Mouse (Mus musculus) kidney, postnatal 0 days (tissue): Measurements from ENCODE around the gene 2210010C04Rik. TPM values are rescaled to one million over a fixed set of nuclear protein-coding genes. Genes with fewer than 3 reads are reported as not detected.
"Not testable (repeated sequence)": the region's sequence is repeated elsewhere in the genome, so short reads cannot be mapped to it uniquely, and the experiment has no call there.

Source experiments
- ATAC-seq: fragments of 200-750 bp; cut with Nextera tagmentation; replicated peaks from 2 replicates; pipeline ENCODE4 v1.8.0; 2017; ENCODE audit warnings: low read depth, moderate number of reproducible peaks, moderate TSS enrichment, moderate library complexity; ENCODE audit not compliant: low FRiP score
- DNase-seq: peaks from one replicate; pipeline ENCODE4 v3.0.0-alpha.2; 2016; ENCODE audit warnings: low spot score
- H3K27ac ChIP-seq: fragments of 300-500 bp; sonication (generic); 2 replicates; pipeline ENCODE4 v1.5.1; 2014; ENCODE audit warnings: mild to moderate bottlenecking
- H3K27me3 ChIP-seq: fragments of 300-500 bp; sonication (generic); 2 replicates; pipeline ENCODE4 v1.6.1; 2014; ENCODE audit warnings: low read length, mixed read lengths; ENCODE audit not compliant: insufficient read depth
- H3K36me3 ChIP-seq: fragments of 300-500 bp; sonication (generic); 2 replicates; pipeline ENCODE4 v1.6.1; 2014; ENCODE audit warnings: low read length, mixed read lengths; ENCODE audit not compliant: insufficient read depth
- H3K4me1 ChIP-seq: fragments of 300-500 bp; sonication (generic); replicated peaks from 2 replicates; pipeline ENCODE4 v1.6.1; 2014; ENCODE audit warnings: antibody characterized with exemption, low read length, mixed read lengths; ENCODE audit not compliant: insufficient read depth
- H3K4me2 ChIP-seq: fragments of 300-500 bp; sonication (generic); 2 replicates; pipeline ENCODE4 v1.6.1; 2014; ENCODE audit warnings: mild to moderate bottlenecking, low read length, moderate library complexity, mixed read lengths
- H3K4me3 ChIP-seq: fragments of 300-500 bp; sonication (generic); replicated peaks from 2 replicates; pipeline ENCODE4 v1.5.1; 2014; ENCODE audit warnings: low read depth, low read length
- H3K9ac ChIP-seq: fragments of 300-500 bp; sonication (generic); 2 replicates; pipeline ENCODE4 v1.6.1; 2014; ENCODE audit warnings: low read depth, low read length
- H3K9me3 ChIP-seq: fragments of 300-500 bp; sonication (generic); replicated peaks from 2 replicates; pipeline ENCODE4 v1.6.1; 2016; ENCODE audit warnings: low read length, inconsistent platforms, mixed read lengths
- CTCF ChIP-seq: IDR thresholded peaks from 2 replicates; pipeline ENCODE4 v1.5.1; 2016; ENCODE audit warnings: antibody characterized with exemption, low read depth, mild to moderate bottlenecking, moderate library complexity
- WGBS: fragments of 180-500 bp; shearing (Covaris S2); extraction: QIAGEN DNeasy Blood & Tissue Kit; methylation state at CpG from one replicate; pipeline ENCODE4 v1.1.7; 2014; 5-methylcytosine and 5-hydroxymethylcytosine counted together
- polyA plus RNA-seq: library from polyadenylated mRNA; unstranded; fragments of >200 nt; fragmentation: Nextera tagmentation; extraction: Ambion mirVana; gene quantifications from 2 replicates; pipeline ENCODE4 v1.2.1, GENCODE M21; 2015

Gene 2210010C04Rik
- polyA plus RNA-seq, 1 experiment from 2014 or later = not detected

DNA sequence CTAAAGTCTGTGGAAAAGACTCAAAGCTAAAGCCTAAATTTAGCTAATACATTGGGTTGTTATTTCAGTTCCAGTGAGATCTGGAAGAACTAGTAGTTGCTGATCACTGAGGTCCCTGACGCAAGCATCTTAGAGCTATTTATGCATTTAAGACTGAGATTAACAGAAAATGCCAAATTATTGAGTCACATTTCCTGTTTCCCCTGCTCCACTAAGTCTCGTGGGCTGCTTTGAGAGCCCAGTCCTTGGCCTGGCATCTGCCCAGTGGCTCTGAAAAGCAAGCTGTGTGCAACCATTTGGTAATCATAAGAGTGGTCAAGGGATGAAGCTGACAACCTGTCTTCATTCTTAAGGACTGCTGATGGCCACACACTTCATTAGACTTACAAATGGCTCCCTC lies 8.3 kb downstream of the 2210010C04Rik start:
- H3K27me3 ChIP-seq = no peaks in the 10 kb centered on the region
- H3K36me3 ChIP-seq = no peaks in the 10 kb centered on the region
- 35% methylated on average over 2 of the region's 2 CpGs for WGBS
- no peak overlapping the region for H3K4me2 ChIP-seq
- TF ChIP-seq CTCF = no peak
- H3K4me3 ChIP-seq = no peak overlapping the region
- H3K9me3 ChIP-seq = no peaks in the 10 kb centered on the region
- DNase-seq (peak; percentile 27), ATAC-seq (no peak)
- 0 out of 2 replicates have a peak overlapping the region, but pooled peaks have one; percentile 19 for H3K27ac ChIP-seq
- H3K4me1 ChIP-seq = 0 out of 2 replicates have a peak, but pooled peaks cover 10% of the 10 kb centered on the region
- H3K9ac ChIP-seq = no peak overlapping the region

DNA sequence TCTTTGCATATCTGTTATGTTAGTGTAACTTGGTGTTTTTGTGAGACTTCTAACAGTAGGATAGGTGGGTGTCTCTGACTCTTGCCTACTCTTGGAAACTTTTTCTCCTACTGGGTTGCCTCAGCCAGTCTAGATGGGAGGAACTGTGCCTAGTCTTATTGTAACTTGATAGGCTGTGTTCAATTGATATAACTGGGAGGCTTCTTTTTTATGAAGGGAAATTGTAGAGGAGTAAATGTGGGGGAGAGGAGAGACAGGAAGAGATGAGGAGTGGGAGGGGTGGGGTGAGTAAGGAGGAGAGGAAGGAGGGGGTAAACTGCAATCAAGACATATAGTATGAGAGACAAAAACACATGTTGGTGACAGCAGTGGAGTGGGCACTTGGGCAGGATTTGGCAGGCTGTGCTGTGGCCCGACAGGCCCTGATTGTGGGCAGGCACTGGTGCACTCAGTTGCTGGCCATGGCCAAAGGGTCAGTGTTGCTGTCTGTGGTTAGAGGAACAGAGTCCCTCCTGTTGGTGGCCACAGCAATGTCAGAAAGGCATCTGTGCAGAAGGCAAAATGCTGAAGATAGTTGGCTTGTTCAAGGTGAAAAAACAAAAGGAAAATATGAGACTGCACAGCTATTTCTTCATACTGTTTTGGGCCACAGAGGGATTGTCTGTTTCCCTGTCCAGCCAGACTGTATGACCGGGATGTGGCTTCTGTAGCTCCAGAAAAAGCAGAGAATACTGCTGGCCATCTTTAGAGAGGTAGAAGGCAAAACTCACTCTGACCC lies 9.2 kb downstream of the 2210010C04Rik start:
- Histone ChIP-seq H3K4me3 (no peak overlapping the region), H3K36me3 (no peaks in the 10 kb centered on the region), H3K27me3 (no peaks in the 10 kb centered on the region), H3K4me1 (0 out of 2 replicates have a peak, but pooled peaks cover 10% of the 10 kb centered on the region), H3K27ac (no peak overlapping the region), H3K4me2 (no peak overlapping the region), H3K9me3 (no peaks in the 10 kb centered on the region), H3K9ac (no peak overlapping the region)
- WGBS = 48% methylated on average over 2 of the region's 2 CpGs
- DNase-seq (peak; percentile 71), ATAC-seq (peak; percentile 77)
- TF ChIP-seq CTCF = no peak

DNA sequence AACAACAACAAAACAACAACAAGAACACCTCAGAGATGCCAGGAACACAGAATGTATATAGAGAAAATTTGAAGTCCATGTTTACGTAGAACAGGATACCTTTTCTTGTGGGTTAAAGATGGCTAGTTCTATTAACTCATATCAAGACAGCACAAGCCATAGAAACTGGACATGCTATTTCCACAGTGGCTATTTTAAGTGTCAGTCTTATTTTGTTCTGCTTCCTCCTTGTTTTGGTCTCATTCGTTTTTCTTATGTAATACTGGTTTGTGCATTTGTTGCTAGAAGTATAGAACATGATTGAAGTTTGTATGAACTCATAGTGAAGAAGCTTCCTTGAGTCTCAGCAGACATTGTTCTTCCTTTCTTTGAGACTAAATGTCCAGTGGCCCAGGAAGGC lies 16.2 kb downstream of the 2210010C04Rik start:
- Histone ChIP-seq H3K4me2 (no peak overlapping the region), H3K36me3 (no peaks in the 10 kb centered on the region), H3K4me1 (no peaks in the 10 kb centered on the region), H3K9ac (no peak overlapping the region), H3K27ac (no peak overlapping the region), H3K4me3 (no peak overlapping the region), H3K9me3 (no peaks in the 10 kb centered on the region), H3K27me3 (no peaks in the 10 kb centered on the region)
- no peak for DNase-seq
- 86% methylated on average over 2 of the region's 2 CpGs for WGBS
- TF ChIP-seq CTCF = no peak
- no peak for ATAC-seq

DNA sequence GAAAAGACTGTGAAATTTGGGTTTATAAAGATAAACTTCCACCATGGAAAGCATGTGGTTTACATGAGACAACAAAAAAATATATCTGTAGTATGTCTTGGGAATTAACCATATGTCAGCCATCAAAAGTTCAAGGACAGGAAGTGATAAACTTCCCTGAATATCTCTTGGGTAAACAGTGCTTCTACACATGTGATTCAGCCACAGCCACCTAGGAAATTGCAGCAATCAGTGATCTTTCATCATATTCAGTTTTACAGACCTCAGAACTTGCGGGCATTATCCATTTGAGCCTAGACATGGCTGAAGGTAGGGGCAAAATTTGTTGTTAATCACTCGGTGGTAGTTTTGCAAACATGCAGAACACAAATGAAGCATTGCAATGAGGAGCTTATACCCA lies 16.7 kb downstream of the 2210010C04Rik start:
- H3K4me2 ChIP-seq = no peak overlapping the region
- ATAC-seq = no peak
- no peak for DNase-seq
- no peaks in the 10 kb centered on the region for H3K36me3 ChIP-seq
- TF ChIP-seq CTCF = no peak
- WGBS = 64% methylated on average over 2 of the region's 2 CpGs
- no peak overlapping the region for H3K27ac ChIP-seq
- no peaks in the 10 kb centered on the region for H3K27me3 ChIP-seq
- no peak overlapping the region for H3K9ac ChIP-seq
- no peaks in the 10 kb centered on the region for H3K9me3 ChIP-seq
- H3K4me1 ChIP-seq = no peaks in the 10 kb centered on the region
- H3K4me3 ChIP-seq = no peak overlapping the region

DNA sequence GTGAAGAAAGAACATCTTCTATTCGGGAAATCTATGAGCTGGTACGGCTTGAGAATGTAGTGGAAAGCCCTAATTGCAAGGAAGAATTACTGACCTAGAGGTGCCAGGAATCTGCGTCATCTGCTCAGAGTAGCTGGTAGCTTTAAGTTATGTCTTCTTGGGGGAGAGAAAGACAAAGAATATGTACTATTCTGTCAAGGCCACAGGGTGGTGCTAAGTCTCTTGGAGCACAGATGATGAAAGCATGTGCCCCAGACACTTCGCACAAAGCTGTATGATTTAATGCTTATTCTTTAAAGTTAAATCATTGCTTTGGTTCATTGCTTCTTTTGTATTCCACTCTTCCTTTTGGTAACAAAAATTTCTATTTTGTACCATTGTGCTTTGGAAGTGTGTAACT lies 20.2 kb downstream of the 2210010C04Rik start:
- H3K4me3 ChIP-seq = no peak overlapping the region
- H3K27ac ChIP-seq = no peak overlapping the region
- 47% methylated on average over 4 of the region's 4 CpGs for WGBS
- H3K4me2 ChIP-seq = no peak overlapping the region
- DNase-seq (peak; percentile 58), ATAC-seq (no peak)
- H3K4me1 ChIP-seq = no peaks in the 10 kb centered on the region
- H3K9ac ChIP-seq = no peak overlapping the region
- H3K9me3 ChIP-seq = no peaks in the 10 kb centered on the region
- peak; percentile 56 for TF ChIP-seq CTCF
- H3K36me3 ChIP-seq = no peaks in the 10 kb centered on the region
- H3K27me3 ChIP-seq = no peaks in the 10 kb centered on the region

DNA sequence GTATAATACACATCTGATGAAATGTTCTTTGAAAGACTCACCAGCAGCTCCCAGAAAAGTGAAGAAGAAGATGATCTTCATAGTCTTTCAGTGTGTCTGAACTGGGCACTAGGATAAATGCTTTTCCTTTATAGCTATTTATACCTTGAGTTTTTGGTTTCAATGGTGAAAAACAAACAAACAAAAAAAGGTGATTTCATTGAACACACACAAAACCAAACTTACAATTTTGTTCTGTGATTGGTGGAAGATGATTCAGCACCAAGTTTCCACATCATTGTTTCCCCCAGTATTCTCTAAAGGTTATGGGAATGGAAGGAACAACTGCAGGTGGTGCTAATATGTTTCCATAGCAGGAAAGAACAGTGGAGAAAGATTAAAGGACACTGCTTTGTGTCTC lies 35.9 kb downstream of the 2210010C04Rik start, which contains the start of gene Gm2663:
Gm2663 (minus strand) TSS at position 101 of the 400 bp plus-strand sequence.
- not testable (repeated sequence) for H3K27me3 ChIP-seq, H3K9ac ChIP-seq, DNase-seq, ATAC-seq, H3K4me1 ChIP-seq, H3K4me2 ChIP-seq, H3K27ac ChIP-seq, H3K9me3 ChIP-seq, H3K4me3 ChIP-seq, H3K36me3 ChIP-seq

Other genes starting within 250 kb of the 2210010C04Rik start
- not detected in 2 replicates for gene Moxd2, start 148.0 kb downstream of the 2210010C04Rik start, polyA plus RNA-seq
- gene Prss58, start 135.1 kb downstream of the 2210010C04Rik start, polyA plus RNA-seq = not detected in 2 replicates
- not detected in 2 replicates for gene 1700074P13Rik, start 95.0 kb downstream of the 2210010C04Rik start, polyA plus RNA-seq
- gene Gm4744, start 83.6 kb downstream of the 2210010C04Rik start, polyA plus RNA-seq = not detected in 2 replicates
- not detected in 2 replicates for gene 1810009J06Rik, start 70.8 kb downstream of the 2210010C04Rik start, polyA plus RNA-seq
- 0.13 TPM in 1 of 2 replicates, not detected in the other for gene Gm2663, start 36.0 kb downstream of the 2210010C04Rik start, polyA plus RNA-seq